Mouse (Mus musculus): Measurements from ENCODE around the gene Olfr582. TPM values are rescaled to one million over a fixed set of nuclear protein-coding genes. Genes with fewer than 3 reads are reported as not detected.

The Olfr582 gene
- not detected in 2 replicates for polyA plus RNA-seq (2015; fragmentation: Nextera tagmentation; extraction: Ambion mirVana)

- DNase-seq (ENCODE audit: low spot score): no peak
These were observed at the start of gene Olfr582 for GRCm38 (mm10) chr7:103037724-103038123. Gene Olfr582 (plus strand): TSS chr7:103038024.

GRCm38 (mm10) chr7:102989224-102989623 is 48.6 kb upstream of the Olfr582 start, which contains the start of gene Olfr578:
Gene Olfr578 (minus strand): TSS chr7:102989324.
- DNase-seq (ENCODE audit: low spot score): no peak

- DNase-seq (ENCODE audit: low spot score): no peak
These were observed 13.2 kb downstream of the Olfr582 start, which contains the start of gene Olfr583 for GRCm38 (mm10) chr7:103051000-103051399. Gene Olfr583 (plus strand): TSS chr7:103051300.

DNA sequence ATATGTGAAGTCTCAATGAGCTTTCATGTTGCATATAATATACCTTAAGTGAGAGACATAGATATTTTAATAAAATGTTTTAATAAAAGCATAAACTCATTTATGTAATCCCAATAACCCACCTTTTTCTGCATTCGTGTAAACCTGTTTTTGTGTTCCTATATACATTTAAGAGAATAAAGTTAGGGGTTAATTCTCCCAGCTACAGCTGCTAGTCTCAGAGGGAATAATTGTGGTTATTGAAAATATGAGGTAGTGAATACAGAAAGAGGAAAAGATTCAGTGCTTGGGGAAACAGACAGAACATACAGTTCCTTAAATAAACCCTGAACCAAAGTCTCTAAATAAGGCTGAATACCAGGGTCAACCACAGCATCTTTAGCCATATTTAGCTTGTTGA is 43.8 kb downstream of the Olfr582 start, which contains the start of gene Olfr584:
Gene Olfr584 (plus strand): TSS at position 301 of the 400 bp plus-strand sequence.
- no peak for DNase-seq (ENCODE audit: low spot score)

Other genes with a start within 250 kb of the Olfr582 start
- not detected in 2 replicates for gene Olfr564, start 234.5 kb upstream of the Olfr582 start, polyA plus RNA-seq (2015; fragmentation: Nextera tagmentation; extraction: Ambion mirVana)
- not detected in 2 replicates for gene Olfr566, start 179.3 kb upstream of the Olfr582 start, polyA plus RNA-seq (2015; fragmentation: Nextera tagmentation; extraction: Ambion mirVana)
- gene Olfr568, start 160.9 kb upstream of the Olfr582 start, polyA plus RNA-seq (2015; fragmentation: Nextera tagmentation; extraction: Ambion mirVana): not detected in 2 replicates
- gene Olfr569, start 147.1 kb upstream of the Olfr582 start, polyA plus RNA-seq (2015; fragmentation: Nextera tagmentation; extraction: Ambion mirVana): not detected in 2 replicates
- not detected in 2 replicates for gene Olfr570, start 143.4 kb upstream of the Olfr582 start, polyA plus RNA-seq (2015; fragmentation: Nextera tagmentation; extraction: Ambion mirVana)
- not detected in 2 replicates for gene Olfr571, start 120.5 kb upstream of the Olfr582 start, polyA plus RNA-seq (2015; fragmentation: Nextera tagmentation; extraction: Ambion mirVana)
- not detected in 2 replicates for gene Olfr572, start 113.6 kb upstream of the Olfr582 start, polyA plus RNA-seq (2015; fragmentation: Nextera tagmentation; extraction: Ambion mirVana)
- not detected in 2 replicates for gene Olfr573-ps1, start 95.4 kb upstream of the Olfr582 start, polyA plus RNA-seq (2015; fragmentation: Nextera tagmentation; extraction: Ambion mirVana)
- not detected in 2 replicates for gene Olfr574, start 89.6 kb upstream of the Olfr582 start, polyA plus RNA-seq (2015; fragmentation: Nextera tagmentation; extraction: Ambion mirVana)
- not detected in 2 replicates for gene Olfr575, start 79.2 kb upstream of the Olfr582 start, polyA plus RNA-seq (2015; fragmentation: Nextera tagmentation; extraction: Ambion mirVana)
- not detected in 2 replicates for gene Olfr576, start 75.4 kb upstream of the Olfr582 start, polyA plus RNA-seq (2015; fragmentation: Nextera tagmentation; extraction: Ambion mirVana)
- not detected in 2 replicates for gene Olfr577, start 62.1 kb upstream of the Olfr582 start, polyA plus RNA-seq (2015; fragmentation: Nextera tagmentation; extraction: Ambion mirVana)
- not detected in 2 replicates for gene Olfr578, start 48.7 kb upstream of the Olfr582 start, polyA plus RNA-seq (2015; fragmentation: Nextera tagmentation; extraction: Ambion mirVana)
- not detected in 2 replicates for gene Olfr583, start 13.3 kb downstream of the Olfr582 start, polyA plus RNA-seq (2015; fragmentation: Nextera tagmentation; extraction: Ambion mirVana)
- not detected in 2 replicates for gene Olfr584, start 43.9 kb downstream of the Olfr582 start, polyA plus RNA-seq (2015; fragmentation: Nextera tagmentation; extraction: Ambion mirVana)
- not detected in 2 replicates for gene Olfr585, start 59.7 kb downstream of the Olfr582 start, polyA plus RNA-seq (2015; fragmentation: Nextera tagmentation; extraction: Ambion mirVana)
- gene Olfr586, start 87.6 kb downstream of the Olfr582 start, polyA plus RNA-seq (2015; fragmentation: Nextera tagmentation; extraction: Ambion mirVana): not detected in 2 replicates
- not detected in 2 replicates for gene Olfr588-ps1, start 102.9 kb downstream of the Olfr582 start, polyA plus RNA-seq (2015; fragmentation: Nextera tagmentation; extraction: Ambion mirVana)
- gene Olfr589, start 118.3 kb downstream of the Olfr582 start, polyA plus RNA-seq (2015; fragmentation: Nextera tagmentation; extraction: Ambion mirVana): not detected in 2 replicates
- gene Olfr591, start 140.3 kb downstream of the Olfr582 start, polyA plus RNA-seq (2015; fragmentation: Nextera tagmentation; extraction: Ambion mirVana): not detected in 2 replicates
- gene Olfr592, start 146.8 kb downstream of the Olfr582 start, polyA plus RNA-seq (2015; fragmentation: Nextera tagmentation; extraction: Ambion mirVana): not detected in 2 replicates
- not detected in 2 replicates for gene Olfr593, start 173.8 kb downstream of the Olfr582 start, polyA plus RNA-seq (2015; fragmentation: Nextera tagmentation; extraction: Ambion mirVana)
- gene Olfr594, start 179.0 kb downstream of the Olfr582 start, polyA plus RNA-seq (2015; fragmentation: Nextera tagmentation; extraction: Ambion mirVana): not detected in 2 replicates
- gene Usp17ld, start 214.5 kb downstream of the Olfr582 start, polyA plus RNA-seq (2015; fragmentation: Nextera tagmentation; extraction: Ambion mirVana): not detected in 2 replicates